Mouse (Mus musculus) myocyte (in vitro differentiated cells): ENCODE measurements at regions not wholly inside any gene's neighbourhood (a gene's known extent, or its start where the extent isn't known, plus 50 kb on each side); places are given as distances from the start of the nearest gene placed in this dataset.

Source experiments
- POLR2A ChIP-seq: IDR thresholded peaks from one replicate; pipeline ENCODE4 v1.6.1; 2011; ENCODE audit warnings: low read depth, mild to moderate bottlenecking, control low read depth, moderate library complexity; ENCODE audit not compliant: insufficient read length
- USF1 ChIP-seq: IDR thresholded peaks from one replicate; pipeline ENCODE4 v1.6.1; 2011; ENCODE audit warnings: low read depth, mild to moderate bottlenecking, control low read depth, moderate library complexity

DNA sequence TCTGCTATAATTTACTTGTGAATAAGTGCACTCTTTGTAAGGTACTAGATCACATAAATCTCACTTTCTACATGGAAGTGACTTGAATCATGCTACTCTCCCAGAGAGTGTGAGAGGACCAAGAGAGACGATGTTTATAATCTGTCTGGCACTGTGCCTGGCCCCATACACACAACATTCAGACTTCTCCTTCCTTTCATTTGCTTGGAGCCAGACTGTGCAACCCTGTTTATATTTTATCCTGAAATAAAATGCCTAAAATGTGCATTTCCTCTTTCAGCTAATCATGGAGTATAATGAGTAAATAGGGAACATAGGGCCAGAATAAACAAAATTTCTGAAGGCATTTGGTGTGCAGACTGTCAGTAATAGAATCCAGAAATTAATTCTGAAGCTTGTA is 142.9 kb downstream of the Impad1 start:
- no peak for TF ChIP-seq POLR2A
- no peak for TF ChIP-seq USF1
